Mouse (Mus musculus): Measurements from ENCODE around the gene Sec31a. TPM values are rescaled to one million over a fixed set of nuclear protein-coding genes. Genes with fewer than 3 reads are reported as not detected.

Gene Sec31a
- polyA plus RNA-seq, 1 experiment from 2014 or later, result 139 TPM

DNA sequence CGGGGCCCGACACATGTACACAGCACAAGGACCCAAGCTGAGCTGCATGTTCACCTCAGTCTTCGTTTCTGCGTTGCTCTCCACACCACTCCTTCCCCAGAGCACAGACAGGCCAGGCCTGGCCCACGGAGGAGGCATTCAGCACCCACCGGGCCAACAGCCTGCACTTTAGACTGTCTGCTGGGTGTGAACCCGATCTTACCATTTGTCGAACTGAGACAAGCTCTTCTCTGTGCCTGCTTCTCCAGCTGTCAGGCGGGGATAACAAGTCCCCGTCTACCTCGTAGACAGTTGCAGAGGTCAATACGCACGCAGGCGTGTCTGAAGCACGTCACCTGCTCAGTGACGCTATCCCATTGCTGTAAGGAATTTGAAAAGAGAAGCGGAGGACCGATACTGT, 99.0 kb downstream of the Sec31a start:
- H3K4me3 ChIP-seq (ENCODE audit: control insufficient read depth in 1 of 2, insufficient read depth in 1 of 2, low read depth in 1 of 2, low read length in 2 of 2), result no peak overlapping the region
- H3K9ac ChIP-seq (ENCODE audit: low read length), result no peak overlapping the region
- H3K27me3 ChIP-seq (ENCODE audit: control insufficient read depth, insufficient read depth, low read length), result no peaks in the 10 kb centered on the region
- no peaks in the 10 kb centered on the region for H3K4me1 ChIP-seq (ENCODE audit: control insufficient read depth in 2 of 2, insufficient read depth in 2 of 2, low read length in 2 of 2)
- H3K36me3 ChIP-seq (ENCODE audit: control insufficient read depth, insufficient read depth, low read length), result no peaks in the 10 kb centered on the region
- H3K27ac ChIP-seq (replicated peaks in 1 of 2; ENCODE audit: control insufficient read depth in 1 of 2, insufficient read depth in 1 of 2, low read depth in 2 of 2, low read length in 2 of 2), result no peak overlapping the region
- H3K4me2 ChIP-seq (ENCODE audit: low read length), result no peak overlapping the region
- H3K9me3 ChIP-seq (ENCODE audit: control insufficient read depth, low read length), result no peaks in the 10 kb centered on the region
- no peak for ATAC-seq (ENCODE audit: insufficient number of reproducible peaks, insufficient read depth, low FRiP score, low read depth)
- 71% methylated on average over 18 of the region's 18 CpGs for WGBS

DNA sequence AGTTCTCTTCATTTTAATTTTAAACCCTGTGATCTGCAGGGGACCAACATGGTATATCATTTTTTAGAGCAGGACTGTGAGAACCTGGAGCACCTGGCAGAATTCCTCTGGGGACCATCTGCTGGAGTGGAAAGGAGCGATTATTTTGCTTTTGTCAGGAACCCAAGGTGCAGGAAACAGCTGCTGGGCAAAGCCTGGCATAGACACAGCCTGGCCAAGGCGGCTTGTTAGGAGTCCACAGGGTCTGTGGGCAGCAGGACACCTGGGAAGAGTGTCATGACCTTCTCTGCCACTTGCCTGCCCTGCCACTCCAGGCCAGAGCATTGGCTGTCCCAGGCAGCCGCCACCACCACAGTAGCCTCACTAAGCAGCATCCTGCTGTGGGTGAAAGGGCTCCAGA, 100.4 kb downstream of the Sec31a start:
- Histone ChIP-seq H3K36me3 (ENCODE audit: control insufficient read depth, insufficient read depth, low read length) (no peaks in the 10 kb centered on the region), H3K4me3 (ENCODE audit: control insufficient read depth in 1 of 2, insufficient read depth in 1 of 2, low read depth in 1 of 2, low read length in 2 of 2) (no peak overlapping the region), H3K4me1 (ENCODE audit: control insufficient read depth in 2 of 2, insufficient read depth in 2 of 2, low read length in 2 of 2) (no peaks in the 10 kb centered on the region), H3K9ac (ENCODE audit: low read length) (no peak overlapping the region), H3K9me3 (ENCODE audit: control insufficient read depth, low read length) (no peaks in the 10 kb centered on the region), H3K4me2 (ENCODE audit: low read length) (no peak overlapping the region), H3K27ac (replicated peaks in 1 of 2; ENCODE audit: control insufficient read depth in 1 of 2, insufficient read depth in 1 of 2, low read depth in 2 of 2, low read length in 2 of 2) (no peak overlapping the region), H3K27me3 (ENCODE audit: control insufficient read depth, insufficient read depth, low read length) (no peaks in the 10 kb centered on the region)
- no peak for ATAC-seq (ENCODE audit: insufficient number of reproducible peaks, insufficient read depth, low FRiP score, low read depth)
- 52% methylated on average over 3 of the region's 3 CpGs for WGBS

DNA sequence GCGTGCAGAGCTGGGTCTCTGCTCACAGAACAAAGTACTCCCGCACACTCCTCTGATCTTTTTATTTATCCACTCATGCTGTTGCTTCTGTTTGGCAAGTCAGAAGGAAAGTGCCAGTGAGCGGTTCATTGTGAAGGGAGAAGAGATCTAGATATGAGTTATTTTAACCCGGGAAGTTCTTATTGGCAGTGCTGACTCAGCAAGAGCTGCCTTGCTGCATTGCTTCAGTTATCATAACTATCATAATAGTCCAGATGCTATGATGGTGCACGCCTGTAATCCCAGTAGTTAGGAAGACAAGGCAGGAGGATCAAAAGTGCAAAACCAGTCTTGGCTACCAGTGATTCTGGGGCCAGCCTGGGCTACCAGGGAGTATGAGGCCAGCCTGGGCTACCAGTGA, 103.6 kb downstream of the Sec31a start:
- Histone ChIP-seq H3K9me3 (ENCODE audit: control insufficient read depth, low read length) (no peaks in the 10 kb centered on the region), H3K9ac (ENCODE audit: low read length) (no peak overlapping the region), H3K27me3 (ENCODE audit: control insufficient read depth, insufficient read depth, low read length) (no peaks in the 10 kb centered on the region), H3K27ac (replicated peaks in 1 of 2; ENCODE audit: control insufficient read depth in 1 of 2, insufficient read depth in 1 of 2, low read depth in 2 of 2, low read length in 2 of 2) (no peak overlapping the region), H3K4me3 (ENCODE audit: control insufficient read depth in 1 of 2, insufficient read depth in 1 of 2, low read depth in 1 of 2, low read length in 2 of 2) (no peak overlapping the region), H3K36me3 (ENCODE audit: control insufficient read depth, insufficient read depth, low read length) (no peaks in the 10 kb centered on the region), H3K4me1 (ENCODE audit: control insufficient read depth in 2 of 2, insufficient read depth in 2 of 2, low read length in 2 of 2) (peaks cover 0 to 4% of the 10 kb centered on the region in 2 experiments; a peak in 2 of 4 replicates), H3K4me2 (ENCODE audit: low read length) (no peak overlapping the region)
- ATAC-seq (ENCODE audit: insufficient number of reproducible peaks, insufficient read depth, low FRiP score, low read depth), result no peak
- WGBS, result 81% methylated on average over 5 of the region's 5 CpGs

Other genes starting within 250 kb of the Sec31a start
- gene Lin54, start 84.4 kb upstream of the Sec31a start, polyA plus RNA-seq (2014; fragmentation: Nextera tagmentation; extraction: Ambion mirVana), result 13.1 and 13.6 TPM in 2 replicates
- gene Cops4, start 102.1 kb upstream of the Sec31a start, polyA plus RNA-seq (2014; fragmentation: Nextera tagmentation; extraction: Ambion mirVana), result 157 and 158 TPM in 2 replicates
- gene Plac8, start 156.0 kb upstream of the Sec31a start, polyA plus RNA-seq (2014; fragmentation: Nextera tagmentation; extraction: Ambion mirVana), result 2.6 and 4.1 TPM in 2 replicates

Data from heart, embryonic 14.5 days (tissue).